Mouse (Mus musculus) intestine, postnatal 0 days (tissue): ENCODE measurements around the gene Borcs7. TPM values are rescaled to one million over a fixed set of nuclear protein-coding genes. Genes with fewer than 3 reads are reported as not detected.

Source experiments
- ATAC-seq: fragments of 200-750 bp; cut with Nextera tagmentation; 2 replicates; pipeline ENCODE4 v1.8.0; 2017; ENCODE audit warnings: mild to moderate bottlenecking, moderate TSS enrichment, moderate library complexity
- H3K27ac ChIP-seq: fragments of 300-500 bp; sonication (generic); 2 replicates; pipeline ENCODE4 v1.5.1; 2014; ENCODE audit warnings: mild to moderate bottlenecking, low read depth, low read length, moderate library complexity
- H3K27me3 ChIP-seq: fragments of 300-500 bp; sonication (generic); replicated peaks from 2 replicates; pipeline ENCODE4 v1.6.1; 2014; ENCODE audit warnings: low read length, mixed read lengths; ENCODE audit not compliant: control insufficient read depth, insufficient read depth
- H3K36me3 ChIP-seq: fragments of 300-500 bp; sonication (generic); 2 replicates; pipeline ENCODE4 v1.6.1; 2014; ENCODE audit warnings: mild to moderate bottlenecking, moderate library complexity; ENCODE audit not compliant: control insufficient read depth, insufficient read depth
- H3K4me1 ChIP-seq: fragments of 300-500 bp; sonication (generic); replicated peaks from 2 replicates; pipeline ENCODE4 v1.6.1; 2014; ENCODE audit warnings: antibody characterized with exemption, low read length, mixed read lengths; ENCODE audit not compliant: control insufficient read depth, insufficient read depth
- H3K4me2 ChIP-seq: fragments of 300-500 bp; sonication (generic); replicated peaks from 2 replicates; pipeline ENCODE4 v1.6.1; 2014; ENCODE audit warnings: low read depth, mild to moderate bottlenecking, moderate library complexity
- H3K4me3 ChIP-seq: fragments of 300-500 bp; sonication (generic); 2 replicates; pipeline ENCODE4 v1.5.1; 2014; ENCODE audit warnings: low read depth, low read length
- H3K9ac ChIP-seq: fragments of 300-500 bp; sonication (generic); 2 replicates; pipeline ENCODE4 v1.6.1; 2014; ENCODE audit warnings: mild to moderate bottlenecking, low read depth, low read length
- H3K9me3 ChIP-seq: fragments of 300-500 bp; sonication (generic); 2 replicates; pipeline ENCODE4 v1.6.1; 2016; ENCODE audit warnings: mixed run types; ENCODE audit not compliant: control insufficient read depth
- CTCF ChIP-seq: sonication (generic); IDR thresholded peaks from 2 replicates; pipeline ENCODE4 v1.5.1; 2016; ENCODE audit warnings: low read depth, mild to moderate bottlenecking, control low read depth, antibody characterized with exemption, moderate library complexity
- WGBS: fragments of 180-500 bp; shearing (Covaris S2); extraction: QIAGEN DNeasy Blood & Tissue Kit; methylation state at CpG from one replicate; pipeline ENCODE4 v1.1.7; 2014; 5-methylcytosine and 5-hydroxymethylcytosine counted together
- polyA plus RNA-seq: library from polyadenylated mRNA; unstranded; fragments of >200 nt; fragmentation: Nextera tagmentation; extraction: Ambion mirVana; gene quantifications from 2 replicates; pipeline ENCODE4 v1.2.1, GENCODE M21; 2015

Gene Borcs7
- polyA plus RNA-seq, 1 experiment from 2014 or later: 13.5 TPM

DNA sequence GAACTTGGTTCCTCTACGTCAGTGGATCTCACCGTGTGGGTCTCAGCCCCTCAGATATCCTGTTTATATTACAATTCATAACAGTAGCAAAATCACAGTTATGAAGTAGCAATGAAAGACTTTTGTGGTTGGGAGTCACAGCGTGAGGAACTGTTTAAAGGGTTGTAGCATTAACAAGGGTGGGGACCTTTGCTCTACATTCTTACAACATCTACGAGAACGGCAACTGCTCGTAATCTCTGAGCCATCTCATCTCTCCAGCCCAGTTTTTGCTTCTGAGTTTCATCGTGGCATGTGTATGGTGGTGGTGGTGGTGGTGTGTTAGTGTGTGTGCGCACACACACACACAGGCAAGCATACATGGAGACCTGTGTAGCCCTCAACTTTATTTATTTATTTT lies 24.5 kb downstream of the Borcs7 start:
- WGBS: 65% methylated on average over 8 of the region's 8 CpGs
- H3K27me3 ChIP-seq: no peaks in the 10 kb centered on the region
- ATAC-seq: no peak
- H3K27ac ChIP-seq: no peak overlapping the region
- peaks cover 29% of the 10 kb centered on the region for H3K36me3 ChIP-seq
- no peak overlapping the region for H3K4me3 ChIP-seq
- TF ChIP-seq CTCF: no peak
- no peak overlapping the region for H3K9ac ChIP-seq
- no peak overlapping the region for H3K4me2 ChIP-seq
- no peaks in the 10 kb centered on the region for H3K4me1 ChIP-seq
- 0 out of 2 replicates have a peak, but pooled peaks cover 4% of the 10 kb centered on the region for H3K9me3 ChIP-seq

DNA sequence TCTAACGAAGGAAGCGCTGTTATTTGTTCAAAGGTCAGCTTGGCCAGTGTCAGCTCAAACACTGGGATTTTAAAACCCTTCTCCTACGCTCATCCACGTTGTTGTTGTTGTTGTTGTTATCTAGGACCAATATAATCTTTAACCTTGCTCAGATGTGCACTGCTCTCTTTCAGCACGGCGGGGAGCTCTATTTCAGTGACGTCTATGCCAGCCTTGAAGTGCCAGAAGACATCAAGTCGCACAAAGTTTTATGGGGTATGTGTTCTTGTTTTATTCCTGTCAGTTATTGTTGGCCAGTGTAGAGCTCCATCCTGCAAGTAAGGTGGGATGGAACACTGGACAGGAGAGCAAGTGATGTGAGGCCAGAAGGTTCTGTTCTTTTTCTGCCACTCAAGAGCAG lies 25.3 kb downstream of the Borcs7 start:
- TF ChIP-seq CTCF: no peak
- no peak for ATAC-seq
- Histone ChIP-seq H3K4me1 (no peaks in the 10 kb centered on the region), H3K4me3 (no peak overlapping the region), H3K27ac (no peak overlapping the region), H3K4me2 (no peak overlapping the region), H3K36me3 (peaks cover 31% of the 10 kb centered on the region), H3K9me3 (0 out of 2 replicates have a peak, but pooled peaks cover 4% of the 10 kb centered on the region), H3K27me3 (no peaks in the 10 kb centered on the region), H3K9ac (no peak overlapping the region)
- WGBS: 84% methylated on average over 8 of the region's 8 CpGs

DNA sequence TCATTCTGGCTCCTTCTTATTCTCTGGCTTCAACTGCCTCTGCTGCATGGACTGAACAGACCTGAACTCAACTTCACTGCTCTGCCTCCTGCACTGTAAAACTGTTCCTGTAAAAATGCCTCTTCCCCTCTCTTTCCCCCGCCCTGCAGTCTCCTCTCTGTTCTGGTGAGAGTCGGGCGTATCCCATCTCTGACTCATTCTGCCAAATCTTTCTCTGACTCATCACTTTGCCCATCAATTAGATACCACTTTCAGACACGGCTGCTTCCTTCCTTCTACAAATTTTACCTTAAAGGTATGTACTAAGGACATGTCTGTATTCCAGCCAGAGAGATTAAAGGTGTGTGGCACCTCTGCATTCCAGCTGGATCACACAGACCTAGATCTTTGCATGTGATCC lies 28.4 kb downstream of the Borcs7 start:
- WGBS: 76% methylated on average over 4 of the region's 4 CpGs
- 0 out of 2 replicates have a peak, but pooled peaks cover 4% of the 10 kb centered on the region for H3K9me3 ChIP-seq
- no peak for ATAC-seq
- TF ChIP-seq CTCF: no peak
- H3K4me3 ChIP-seq: no peak overlapping the region
- H3K4me2 ChIP-seq: no peak overlapping the region
- no peaks in the 10 kb centered on the region for H3K4me1 ChIP-seq
- H3K36me3 ChIP-seq: peaks cover 47% of the 10 kb centered on the region
- H3K9ac ChIP-seq: no peak overlapping the region
- H3K27me3 ChIP-seq: no peaks in the 10 kb centered on the region
- no peak overlapping the region for H3K27ac ChIP-seq

DNA sequence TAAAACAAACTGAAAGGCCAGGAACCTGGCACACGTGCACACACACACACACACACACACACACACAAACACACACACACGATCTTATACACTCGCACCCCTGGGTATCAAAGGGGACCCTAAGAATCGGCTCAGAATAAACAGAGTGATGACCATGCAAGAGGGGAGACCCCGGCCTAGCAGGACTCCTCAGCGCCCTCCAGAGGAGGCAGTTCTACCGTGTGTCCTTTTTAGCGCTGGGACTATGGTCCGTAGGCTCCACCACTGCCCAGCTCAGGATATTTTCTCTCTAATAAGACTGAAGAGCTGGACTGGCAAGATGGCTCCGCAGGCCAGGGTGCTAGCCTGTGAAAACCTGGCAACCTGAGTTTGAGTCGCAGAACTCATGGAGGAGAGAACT lies 34.7 kb downstream of the Borcs7 start:
- Histone ChIP-seq H3K4me3 (no peak overlapping the region), H3K4me2 (no peak overlapping the region), H3K9ac (no peak overlapping the region), H3K27me3 (no peaks in the 10 kb centered on the region), H3K36me3 (peaks cover 49% of the 10 kb centered on the region), H3K4me1 (0 out of 2 replicates have a peak, but pooled peaks cover 3% of the 10 kb centered on the region), H3K9me3 (no peaks in the 10 kb centered on the region), H3K27ac (no peak overlapping the region)
- WGBS: 72% methylated on average over 11 of the region's 11 CpGs
- no peak for ATAC-seq
- TF ChIP-seq CTCF: peak; percentile 22; the same call in 1 of the 2 replicates

DNA sequence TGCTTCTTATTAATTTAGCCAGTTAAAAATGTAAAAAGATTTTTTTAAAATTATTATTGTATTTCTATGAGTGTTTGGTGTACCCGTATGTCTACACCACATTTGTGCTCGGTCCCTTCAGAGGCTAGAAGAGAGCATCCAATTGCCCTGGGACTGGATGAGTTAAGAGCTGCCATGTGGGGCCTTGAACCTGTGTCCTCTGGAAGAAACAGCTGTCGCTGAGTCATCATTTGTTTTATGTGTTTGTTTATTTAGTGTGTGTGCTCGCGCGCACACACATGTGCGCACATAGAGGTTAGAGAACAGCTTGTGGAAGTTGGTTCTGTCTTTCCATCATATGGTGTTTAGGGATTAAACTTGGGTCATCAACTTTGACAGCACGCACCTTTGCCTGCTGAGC lies 36.4 kb downstream of the Borcs7 start:
- H3K27ac ChIP-seq: no peak overlapping the region
- no peak overlapping the region for H3K4me3 ChIP-seq
- ATAC-seq: no peak
- H3K4me2 ChIP-seq: no peak overlapping the region
- 0 out of 2 replicates have a peak, but pooled peaks cover 3% of the 10 kb centered on the region for H3K4me1 ChIP-seq
- H3K36me3 ChIP-seq: peaks cover 33% of the 10 kb centered on the region
- no peak overlapping the region for H3K9ac ChIP-seq
- H3K27me3 ChIP-seq: no peaks in the 10 kb centered on the region
- TF ChIP-seq CTCF: no peak
- 95% methylated on average over 8 of the region's 8 CpGs for WGBS
- no peaks in the 10 kb centered on the region for H3K9me3 ChIP-seq

DNA sequence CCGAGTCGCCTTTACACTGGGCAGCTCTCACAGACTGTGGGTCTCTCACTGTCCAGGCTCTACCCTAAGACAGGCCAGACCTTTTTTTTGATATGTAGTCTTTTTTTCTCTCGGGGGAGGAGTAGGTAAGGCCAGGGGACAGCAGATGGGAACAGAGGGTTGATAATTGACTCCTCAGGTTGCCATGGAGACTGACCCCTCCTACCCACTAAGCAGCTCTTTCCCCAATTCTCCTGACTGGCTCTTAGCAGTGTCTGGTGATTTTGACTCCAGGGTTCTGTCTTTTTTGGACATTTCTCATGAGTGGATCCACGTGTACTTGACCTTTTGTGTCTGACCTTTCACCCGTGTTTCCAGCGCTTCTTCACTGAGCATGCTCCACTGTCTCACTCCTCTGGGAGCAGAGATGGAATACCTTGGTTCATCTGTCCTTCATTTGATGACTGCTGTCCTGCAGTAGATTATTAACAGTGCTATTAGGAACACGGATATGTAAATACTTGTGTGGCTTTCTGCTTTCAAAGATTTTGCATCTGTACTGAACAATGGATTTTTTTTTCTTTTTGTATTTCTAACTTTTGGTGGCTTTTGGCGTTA lies 37.5 kb downstream of the Borcs7 start:
- H3K27me3 ChIP-seq: no peaks in the 10 kb centered on the region
- H3K4me1 ChIP-seq: 0 out of 2 replicates have a peak, but pooled peaks cover 3% of the 10 kb centered on the region
- no peak overlapping the region for H3K4me3 ChIP-seq
- no peak for ATAC-seq
- no peak overlapping the region for H3K27ac ChIP-seq
- H3K4me2 ChIP-seq: no peak overlapping the region
- no peaks in the 10 kb centered on the region for H3K9me3 ChIP-seq
- TF ChIP-seq CTCF: no peak
- H3K36me3 ChIP-seq: peaks cover 27% of the 10 kb centered on the region; the same call in 1 of the 2 replicates
- WGBS: 56% methylated on average over 8 of the region's 8 CpGs
- no peak overlapping the region for H3K9ac ChIP-seq
